ENCODE assay signal across 11 mouse cellular contexts in the genomic region with DNA sequence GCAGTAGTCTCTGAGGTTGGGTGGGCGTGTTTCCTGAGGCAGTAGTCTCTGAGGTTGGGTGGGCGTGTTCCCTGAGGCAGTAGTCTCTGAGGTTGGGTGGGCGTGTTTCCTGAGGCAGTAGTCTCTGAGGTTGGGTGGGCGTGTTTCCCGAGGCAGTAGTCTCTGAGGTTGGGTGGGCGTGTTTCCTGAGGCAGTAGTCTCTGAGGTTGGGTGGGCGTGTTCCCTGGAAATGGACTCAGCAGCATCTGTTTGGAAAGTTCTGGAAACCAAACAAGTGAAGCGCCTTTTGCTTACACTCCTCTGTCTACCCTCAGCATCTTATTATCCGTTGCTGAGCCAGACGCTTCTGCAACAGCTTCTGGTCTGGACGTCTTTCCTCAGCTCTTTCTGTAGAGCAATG. TPM values are rescaled to one million over a fixed set of nuclear protein-coding genes. Genes with fewer than 3 reads are reported as not detected.
DNase-seq lines count a peak whose midpoint lies in the region; TF ChIP-seq lines count a peak whose summit lies in the region.
"Not testable (repeated sequence)": the region's sequence is repeated elsewhere in the genome, so short reads cannot be mapped to it uniquely, and the experiment has no call there.
"Had no signal": no experiment of that assay in that cellular context is flagged by ENCODE, and none has a peak within 500 bp of the region (broad histone marks: within the 10 kb centered on the region; RNA-seq: fewer than 3 reads in every experiment).

No protein-coding gene starts in this region.

- H3K79me2 ChIP-seq in MEL (ENCODE audit: control insufficient read depth, insufficient read depth, low read length, poor library complexity), result not testable (repeated sequence)

- H3K27ac ChIP-seq in MEL (ENCODE audit: control insufficient read depth, low read depth, low read length), result not testable (repeated sequence)

- TF ChIP-seq CTCF in MEL (IDR thresholded peaks at IDR 0.05 in 2 of 3, conservative IDR thresholded peaks at IDR 0.05 in 1 of 3; ENCODE audit: control insufficient read depth in 1 of 3, insufficient read depth in 1 of 3, low read depth in 2 of 3, low read length in 3 of 3, poor library complexity in 1 of 3, severe bottlenecking in 1 of 3), result not testable (repeated sequence)

- not testable (repeated sequence) for TF ChIP-seq EP300 in MEL (IDR thresholded peaks at IDR 0.05; ENCODE audit: low read depth in 1 of 2, low read length in 2 of 2)

- DNase-seq in 416B (ENCODE audit: low read depth) (peak; percentile 29), MEL (ENCODE audit: low read depth, low spot score) (peak; percentile 13)
- peak; percentile 9 for DNase-seq in c-Kit-positive CD71-negative TER-119-negative erythroid progenitor cells, embryonic 14.5 days (ENCODE audit: low read depth)
- DNase-seq in frontal cortex, postnatal 36 days (ENCODE audit: low spot score in 2 of 2), result peak; percentile 48 to 54
- peak; percentile 51 to 60 for DNase-seq in left cerebral cortex, adult 18-20 months (ENCODE audit: low spot score in 2 of 2)
- DNase-seq in left cerebral cortex, postnatal 36 days (ENCODE audit: low spot score in 2 of 2), result peak; percentile 53 to 74
- peak; percentile 42 for DNase-seq in right cerebral cortex, postnatal 25 days
- DNase-seq in thymus, postnatal 0 days (ENCODE audit: low spot score), result peak; percentile 42

- not testable (repeated sequence) for H3K9me3 ChIP-seq in MEL (replicated peaks; ENCODE audit: insufficient read depth, low read length)

- H3K4me1 ChIP-seq in MEL (ENCODE audit: control insufficient read depth in 1 of 2, insufficient read depth in 2 of 2, low read length in 2 of 2), result not testable (repeated sequence)

- not testable (repeated sequence) for TF ChIP-seq POLR2A in MEL (IDR thresholded peaks at IDR 0.05; ENCODE audit: control insufficient read depth in 1 of 2, insufficient read depth in 1 of 2, low read depth in 1 of 2, low read length in 2 of 2, poor library complexity in 1 of 2)

- H3K9ac ChIP-seq in MEL (ENCODE audit: control insufficient read depth, low read depth, low read length, poor library complexity, severe bottlenecking), result not testable (repeated sequence)

- not testable (repeated sequence) for H3K4me3 ChIP-seq in MEL (ENCODE audit: control insufficient read depth in 1 of 2, insufficient read depth in 1 of 2, low read depth in 2 of 2, low read length in 2 of 2)

- H3K36me3 ChIP-seq in MEL (ENCODE audit: control insufficient read depth in 1 of 2, insufficient read depth in 2 of 2, low read length in 2 of 2), result not testable (repeated sequence)

- H3K27me3 ChIP-seq in MEL (ENCODE audit: control insufficient read depth in 1 of 2, insufficient read depth in 2 of 2, low read length in 2 of 2), result not testable (repeated sequence)

- not testable (repeated sequence) for TF ChIP-seq RAD21 in MEL (IDR thresholded peaks at IDR 0.05; ENCODE audit: low read depth, low read length)

- intact Hi-C loops in left cerebral cortex, postnatal 36 days (cut with DNase I), result not testable (repeated sequence)

RNA-seq across cellular contexts. Expression of gene Col6a1, which starts 18.3 kb away (rescaled TPM):
- not detected in 2 replicates for total RNA-seq in MEL (2012; rRNA removed)
- polyA plus RNA-seq in MEL (2012; ENCODE audit: insufficient read depth in 1 of 2, insufficient read length in 2 of 2, low read depth in 1 of 2, low replicate concordance in 2 of 2, missing spikeins in 1 of 2), result not detected
- 10 to 100 TPM; 48.6 to 52.8 TPM for total RNA-seq in left cerebral cortex, adult 18-20 months (2021)
- 10 to 100 TPM; 31.3 to 57.3 TPM for total RNA-seq in left cerebral cortex, postnatal 36 days (2021)
- polyA plus RNA-seq in thymus, postnatal 0 days (2015; fragmentation: Nextera tagmentation; extraction: Ambion mirVana), result 32.0 and 38.5 TPM in 2 replicates
- total RNA-seq: neutrophil, adult 5-6 weeks had no signal
- polyA plus RNA-seq: CD4-positive, CD25-positive, alpha-beta regulatory T cell, adult 4 months; inflammation-experienced regulatory T-cells, adult 6 months had no signal

Comparison
In these comparisons a context has a peak if more than half of its experiments do, and no peak if none do; other contexts are left out.
1. DNase-seq: peak in every context shown above with its lines; median percentile 64 in left cerebral cortex, postnatal 36 days; 56 in left cerebral cortex, adult 18-20 months; 51 in frontal cortex, postnatal 36 days; 42 in right cerebral cortex, postnatal 25 days; 42 in thymus, postnatal 0 days; 29 in 416B; 13 in MEL; 9 in c-Kit-positive CD71-negative TER-119-negative erythroid progenitor cells, embryonic 14.5 days.
2. RNA of gene Col6a1, which starts 18.3 kb away (total RNA-seq): 31.3 to 57.3 TPM in left cerebral cortex, postnatal 36 days and 48.6 to 52.8 TPM in left cerebral cortex, adult 18-20 months; not detected in MEL; every median in the first group is over 10 times any median in the second.